Mouse (Mus musculus) heart, postnatal 0 days (tissue): ENCODE measurements around the gene Robo1.

Source experiments
- CTCF ChIP-seq: IDR thresholded peaks from 2 replicates; pipeline ENCODE4 v1.5.1; 2016; ENCODE audit warnings: antibody characterized with exemption, control low read depth, low read depth
- EP300 ChIP-seq: IDR thresholded peaks from 2 replicates; pipeline ENCODE4 v1.6.1; 2016; ENCODE audit warnings: antibody characterized with exemption, low read depth

DNA sequence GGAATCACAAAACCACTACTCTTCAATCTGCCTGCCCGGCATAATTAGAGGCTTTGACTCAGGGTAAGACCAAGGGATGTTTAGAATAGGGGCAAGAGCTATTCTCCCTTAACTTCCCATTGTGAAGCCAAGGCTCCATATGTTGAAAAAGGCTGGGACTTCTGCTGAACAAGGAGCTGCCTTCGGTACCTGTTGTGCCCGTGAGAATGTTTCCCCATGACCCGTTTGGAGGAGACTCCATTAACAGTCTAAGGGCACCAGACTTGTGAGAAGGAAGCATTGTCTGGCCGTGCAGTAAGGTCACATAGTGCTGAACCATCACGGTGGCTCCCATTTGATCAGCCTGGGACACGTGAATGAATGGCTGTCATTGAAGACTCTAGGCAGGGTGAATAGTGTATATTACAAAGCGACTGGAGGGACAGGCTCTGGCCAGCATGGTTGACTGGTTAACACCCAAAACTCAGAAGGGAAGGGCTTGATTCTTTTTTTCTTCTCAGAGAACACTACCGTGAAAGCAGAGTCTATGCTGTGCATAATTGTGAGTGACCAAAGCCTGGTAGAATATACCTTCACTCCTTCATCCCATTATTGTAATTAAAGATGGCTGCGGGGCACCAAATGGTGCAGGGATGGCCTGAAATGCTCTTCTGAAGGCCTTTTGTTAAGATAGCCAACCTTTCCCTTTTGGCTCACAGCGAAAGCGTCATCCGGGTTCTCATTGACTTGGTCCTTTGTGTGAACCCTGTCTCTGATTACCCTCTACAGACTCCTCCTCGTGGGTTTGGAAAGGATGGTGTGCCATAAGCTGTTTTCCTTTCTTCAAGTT is 385.6 kb downstream of the Robo1 start:
- TF ChIP-seq CTCF (no peak), EP300 (no peak)
